Mouse (Mus musculus): Measurements from ENCODE around the gene Plk3.

The Plk3 gene

DNA sequence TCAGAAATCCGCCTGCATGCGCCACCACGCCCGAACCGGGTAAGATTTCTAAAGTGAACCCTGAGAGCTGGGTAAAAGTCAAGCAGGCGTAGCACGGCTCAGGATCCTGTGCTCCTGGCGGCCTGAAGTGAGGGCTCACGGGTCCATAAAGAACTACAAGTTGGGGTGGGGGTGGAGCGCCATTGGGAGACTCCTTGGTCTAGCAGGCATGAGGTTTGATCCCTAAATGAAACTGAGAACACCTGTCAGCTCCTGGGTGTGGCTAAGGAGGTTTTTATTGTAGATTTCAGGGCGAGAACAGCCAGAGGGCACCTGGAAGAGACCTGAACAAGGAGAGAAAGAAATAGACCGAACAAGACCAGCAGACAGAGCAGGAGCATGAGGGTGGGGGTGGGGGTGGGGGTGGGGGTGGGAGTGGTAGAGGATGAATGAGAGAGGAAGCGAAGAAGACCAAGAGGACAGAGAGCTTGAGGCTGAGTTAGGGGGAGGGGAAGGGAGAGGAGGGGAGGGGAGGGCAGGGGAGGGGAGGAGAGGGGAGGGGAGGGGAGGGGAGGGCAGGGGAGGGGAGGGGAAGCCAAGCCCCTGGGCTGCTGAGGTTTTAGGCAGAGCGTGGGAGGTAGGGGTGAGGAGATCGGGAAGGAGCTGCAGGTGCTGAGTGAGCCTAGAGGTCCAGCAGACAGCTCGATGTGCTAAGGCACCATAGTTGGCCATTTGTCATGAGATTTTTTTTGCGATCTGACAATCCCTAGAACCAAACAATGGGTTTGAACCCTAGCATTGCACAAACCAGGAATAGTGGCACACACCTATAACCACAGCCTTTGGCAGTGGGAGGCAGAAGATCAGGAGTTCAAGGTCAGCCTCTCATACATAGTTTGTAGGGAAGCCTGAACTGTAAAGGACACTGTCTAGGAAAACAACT lies 4.8 kb upstream of the Plk3 start:
- no peak for DNase-seq

DNA sequence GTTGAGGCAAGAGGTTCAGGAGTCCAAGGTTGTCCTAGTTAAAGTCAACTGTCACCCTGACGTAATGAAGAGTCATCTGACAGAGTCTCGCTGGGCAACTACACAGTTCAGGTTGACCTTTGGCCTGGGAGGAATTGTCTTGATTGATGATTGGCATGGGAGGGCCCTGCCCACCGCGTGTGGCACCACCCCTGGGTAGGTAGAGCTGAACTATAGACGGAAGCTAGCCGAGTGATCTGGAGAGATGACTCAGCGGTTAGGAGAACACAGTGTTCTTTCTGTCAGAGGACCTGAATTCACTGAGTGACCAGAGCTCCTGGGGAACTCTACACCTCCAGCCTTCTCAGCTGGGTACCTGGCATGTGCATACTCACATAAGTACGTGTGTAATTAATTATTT lies 2.3 kb upstream of the Plk3 start:
- DNase-seq = peak; percentile 91

DNA sequence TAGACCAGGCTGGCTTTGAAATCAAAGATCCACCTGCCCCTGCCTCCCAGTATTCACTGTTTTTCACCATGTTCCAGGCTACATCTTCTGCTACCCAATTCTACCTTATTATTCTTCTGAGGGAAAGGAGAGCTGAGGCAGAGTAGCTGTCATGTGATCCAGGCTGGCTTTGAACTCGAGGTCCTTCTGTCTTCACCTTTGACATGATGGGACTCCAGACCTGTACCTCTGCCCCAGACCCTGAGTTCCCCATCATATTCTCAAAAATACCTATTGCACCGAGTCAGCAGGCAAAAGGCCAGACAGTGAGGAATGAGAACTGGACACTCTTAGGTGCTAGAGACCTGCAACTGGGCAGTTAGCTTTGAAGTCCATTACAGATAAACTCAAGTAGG lies 835 bp upstream of the Plk3 start:
- no peak for DNase-seq

DNA sequence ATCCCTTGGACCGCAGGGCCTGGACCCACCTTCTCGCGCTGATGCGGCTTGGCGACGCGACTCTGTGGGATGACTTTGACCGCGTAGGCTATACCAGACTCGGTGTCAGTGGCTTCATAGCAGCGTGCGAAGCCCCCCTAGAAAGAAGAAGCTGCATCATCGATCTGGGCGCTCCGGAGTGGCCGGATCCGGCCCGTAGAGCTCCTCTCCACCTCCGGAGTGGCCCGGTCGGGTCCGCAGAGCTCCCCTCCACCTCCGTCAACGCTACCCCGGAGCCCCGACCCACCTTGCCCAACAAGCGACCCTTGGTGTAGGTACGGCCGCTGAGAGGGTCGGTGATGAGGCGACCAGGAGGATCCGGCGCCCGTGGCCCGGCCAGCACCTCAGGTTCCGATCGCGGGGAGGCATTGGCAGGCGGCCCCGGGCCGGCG lies 382 bp downstream of the Plk3 start:
- DNase-seq = no peak

DNA sequence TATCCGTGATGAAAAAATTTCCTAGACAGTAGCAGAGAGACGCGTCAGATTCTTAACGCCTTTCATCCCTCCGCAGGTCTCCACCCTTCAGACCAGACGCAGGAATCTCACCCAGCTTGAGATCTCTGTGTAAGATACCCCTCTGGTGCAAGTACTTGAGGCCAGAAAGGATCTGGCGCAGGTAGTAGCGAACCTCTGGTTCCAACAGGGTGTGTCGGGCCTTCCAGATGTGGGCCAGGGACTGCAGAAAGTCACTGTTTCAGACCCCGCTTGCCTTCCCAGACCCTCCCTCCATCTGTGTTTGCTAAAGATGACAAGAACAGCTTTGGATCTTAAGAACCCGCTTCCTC lies 994 bp downstream of the Plk3 start:
- no peak for DNase-seq

DNA sequence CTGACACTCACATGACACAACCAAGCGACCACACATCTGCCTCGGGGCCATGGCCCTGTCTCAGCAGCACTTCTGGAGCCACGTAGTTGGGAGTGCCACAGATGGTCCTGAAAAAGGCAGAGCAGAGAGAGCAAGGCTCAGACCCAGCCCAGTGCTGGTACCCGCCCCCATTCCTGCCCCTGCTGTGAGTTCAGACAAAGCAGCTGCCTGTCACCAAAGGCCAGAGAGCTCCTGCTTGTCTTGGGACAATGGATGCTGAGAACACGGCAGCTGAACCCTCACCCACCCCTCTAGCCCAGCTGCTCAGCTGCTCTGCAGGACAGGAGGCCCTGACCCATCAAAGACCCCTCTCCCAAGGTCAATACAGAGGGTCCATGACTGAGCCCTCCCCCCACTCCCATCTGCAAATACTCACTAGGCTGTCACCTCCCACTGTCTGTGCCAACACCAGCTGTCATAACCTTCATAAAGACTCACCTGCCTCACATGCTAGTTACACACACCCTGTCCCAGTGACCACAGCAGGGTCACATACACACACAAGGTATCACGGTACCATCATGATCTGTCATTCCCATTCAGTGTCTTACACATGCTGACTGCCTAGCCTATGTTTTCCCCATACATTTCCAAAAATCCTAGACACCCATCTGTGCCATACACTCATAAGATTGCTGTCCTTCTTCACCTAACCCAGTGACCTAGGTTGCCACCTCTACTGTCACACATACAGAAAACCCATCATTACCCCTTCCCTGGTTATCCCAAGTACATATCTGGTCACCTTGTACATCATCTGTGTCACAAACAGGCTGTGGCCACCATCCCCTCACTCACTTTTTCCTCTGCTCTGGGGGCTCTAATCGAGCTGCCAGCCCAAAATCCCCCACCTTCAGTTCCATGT lies 1.6 kb downstream of the Plk3 start:
- DNase-seq = no peak

DNA sequence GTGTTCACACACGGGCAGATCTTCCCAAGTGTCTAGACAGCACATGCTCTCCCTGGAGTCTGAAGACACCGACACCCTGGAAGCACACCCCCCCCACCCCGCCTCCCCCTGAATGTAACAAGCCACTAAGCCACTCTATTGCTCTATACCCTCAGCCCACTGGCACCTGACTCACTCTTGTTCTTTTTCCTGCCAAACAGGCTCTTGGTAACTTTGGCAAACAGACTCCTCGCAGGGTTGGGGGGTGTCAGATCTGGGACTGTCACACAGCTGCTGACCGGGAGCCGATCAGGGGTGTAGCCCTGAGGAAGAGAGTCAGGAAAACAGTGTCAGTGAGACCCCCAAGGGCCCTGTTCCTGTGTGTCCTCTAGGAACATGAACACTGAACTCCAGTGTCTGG lies 2.6 kb downstream of the Plk3 start:
- no peak for DNase-seq

DNA sequence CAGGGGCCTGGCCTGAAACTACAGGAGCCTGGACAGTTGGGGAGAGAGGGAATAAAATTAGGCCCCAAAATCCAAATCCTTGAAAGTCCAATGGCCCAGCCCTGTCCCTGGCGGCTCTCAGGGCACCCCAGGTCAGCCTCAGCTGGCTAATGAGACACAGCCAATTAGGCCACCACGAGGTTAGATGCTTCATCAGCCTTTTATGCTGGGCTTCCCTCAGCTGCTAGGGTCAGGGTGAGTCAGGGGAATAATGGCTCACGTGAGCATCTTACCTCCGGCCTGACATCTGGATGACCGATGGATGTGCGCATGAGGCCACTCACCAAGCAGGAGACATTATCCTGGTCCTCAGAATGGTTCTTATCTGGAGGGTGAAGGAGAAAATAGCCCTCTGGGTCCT lies 3.0 kb downstream of the Plk3 start:
- no peak for DNase-seq

DNA sequence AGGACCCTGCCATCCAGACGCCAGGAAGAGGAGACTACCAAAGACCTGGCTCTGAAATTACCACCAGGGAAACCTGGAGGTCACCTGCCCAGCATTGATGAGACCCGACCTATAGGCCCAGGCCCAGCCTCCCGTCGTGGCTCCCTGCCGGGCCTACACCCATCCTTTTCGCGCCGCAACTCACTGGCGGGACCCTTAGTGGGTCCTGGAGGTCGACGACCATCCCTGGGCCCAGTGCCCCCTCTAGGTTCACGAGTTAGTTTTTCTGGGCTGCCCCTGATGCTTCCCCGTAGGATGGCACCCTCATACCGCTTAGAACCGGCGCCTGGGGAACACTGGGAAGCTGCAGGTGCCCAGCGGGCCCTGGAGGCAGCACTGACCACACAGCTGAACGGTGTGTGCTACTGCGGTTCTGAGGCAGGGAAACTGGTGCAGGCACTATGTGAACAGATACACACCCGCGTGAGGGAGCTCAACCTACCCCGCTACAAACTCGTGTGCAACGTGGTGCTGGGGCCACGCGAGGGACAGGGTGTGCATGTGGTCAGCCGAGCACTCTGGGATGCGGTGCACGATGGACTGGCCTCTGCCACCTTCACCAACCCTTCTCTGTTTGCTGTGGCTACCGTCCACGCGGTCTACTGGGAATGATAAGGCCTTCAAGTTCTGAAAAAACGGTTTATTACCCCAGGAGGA lies 5.6 kb downstream of the Plk3 start:
- DNase-seq = no peak

DNA sequence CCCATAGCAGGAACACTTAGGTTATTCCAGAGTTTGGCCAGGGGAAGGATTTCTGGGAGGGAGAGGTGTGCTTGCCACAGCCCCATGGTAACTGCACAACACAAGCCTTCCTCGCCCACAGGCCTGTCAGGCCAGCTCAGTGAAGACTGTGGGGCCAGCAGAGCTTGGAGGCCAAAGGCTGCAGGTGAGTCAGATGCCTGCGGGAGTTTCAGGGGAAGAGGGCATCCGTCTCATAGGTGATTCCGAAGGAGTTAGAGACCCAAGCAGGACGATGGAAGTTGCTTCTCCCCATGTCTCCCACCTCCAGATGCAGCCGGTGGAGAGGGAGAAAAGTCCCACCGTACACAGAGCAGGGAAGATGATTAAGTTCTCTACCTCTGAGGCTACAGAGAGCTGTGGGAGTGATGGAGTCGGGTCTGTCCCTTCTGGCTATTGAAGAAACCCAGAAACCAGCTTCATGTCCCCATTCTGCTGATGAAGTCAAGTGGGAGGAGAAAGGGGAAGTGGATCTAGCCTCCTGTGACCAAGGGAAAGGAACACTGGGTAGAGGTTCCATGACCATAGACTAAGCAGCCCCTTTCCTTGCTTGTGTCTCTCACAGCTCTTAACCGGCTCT lies 7.0 kb downstream of the Plk3 start, which contains the start of gene Tctex1d4:
Gene Tctex1d4 (plus strand): TSS at position 120 of the 616 bp plus-strand sequence.
- no peak for DNase-seq

DNA sequence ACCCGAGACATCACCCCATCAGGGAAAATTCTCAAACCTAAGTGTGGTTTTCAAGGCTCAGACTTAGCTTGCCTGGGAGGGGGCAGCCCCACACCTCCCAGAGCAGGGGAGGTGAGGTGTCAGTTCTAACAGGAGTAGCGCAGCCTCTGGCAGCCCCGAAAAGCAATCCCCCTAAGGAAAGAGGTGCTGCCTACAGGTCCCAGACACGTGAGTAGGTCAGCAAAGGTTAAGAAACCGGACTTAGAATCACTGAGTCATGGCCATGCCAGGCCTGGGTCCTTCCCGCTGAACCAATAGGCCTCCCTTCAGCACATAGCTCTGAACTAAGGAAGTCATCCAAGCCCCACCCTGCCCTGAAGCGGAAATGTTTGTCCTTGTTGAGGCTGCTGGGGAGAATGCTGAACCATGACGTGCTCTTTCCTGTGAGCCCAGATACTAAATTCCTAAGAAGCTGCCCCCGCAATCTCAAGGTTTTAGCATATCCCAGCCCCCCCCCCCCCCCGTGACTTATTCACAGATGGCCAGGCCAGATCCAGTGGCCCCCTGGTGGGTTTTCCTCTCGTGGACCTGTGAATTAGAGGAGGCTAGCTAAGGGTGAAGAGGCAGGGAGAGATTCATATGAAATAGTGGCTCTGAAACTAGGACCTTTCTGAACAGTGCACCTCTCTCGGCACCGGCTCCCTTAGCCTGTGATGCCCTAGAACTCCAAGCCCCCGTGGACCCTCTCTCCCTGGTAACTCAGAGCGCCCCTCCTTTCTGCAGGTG lies 7.7 kb downstream of the Plk3 start:
- DNase-seq = peak; percentile 95

DNA sequence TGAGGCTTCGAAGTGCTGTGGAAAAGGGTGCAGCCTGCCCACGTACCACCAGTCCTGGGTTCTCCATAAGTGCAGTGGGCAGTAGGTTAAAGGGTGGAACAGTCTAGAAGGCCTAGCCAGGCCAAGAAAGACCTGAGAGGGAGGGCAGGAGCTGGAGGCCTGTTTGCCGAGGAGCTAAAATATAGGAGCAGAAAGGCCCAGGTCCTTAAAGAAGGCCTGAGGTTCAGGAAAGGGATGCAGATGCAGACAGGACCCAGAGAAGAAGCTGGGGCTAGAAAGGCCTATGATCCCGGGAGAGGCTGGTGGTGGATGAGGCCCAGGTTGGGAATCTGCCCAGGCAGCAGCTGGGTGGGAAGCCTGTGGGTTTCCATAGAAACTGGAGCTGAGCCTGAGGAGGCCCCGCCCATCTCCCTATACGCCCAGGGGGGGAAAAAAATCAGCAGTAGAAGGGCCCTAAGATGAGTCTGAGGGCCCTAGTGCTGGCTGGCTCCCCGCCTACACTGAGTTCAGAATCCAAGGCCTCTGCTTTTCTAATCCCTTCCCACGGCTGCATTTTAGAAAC lies 8.3 kb downstream of the Plk3 start, which contains the start of gene Btbd19:
Gene Btbd19 (minus strand): TSS at position 378 of the 562 bp plus-strand sequence.
- DNase-seq = peak; percentile 64

DNA sequence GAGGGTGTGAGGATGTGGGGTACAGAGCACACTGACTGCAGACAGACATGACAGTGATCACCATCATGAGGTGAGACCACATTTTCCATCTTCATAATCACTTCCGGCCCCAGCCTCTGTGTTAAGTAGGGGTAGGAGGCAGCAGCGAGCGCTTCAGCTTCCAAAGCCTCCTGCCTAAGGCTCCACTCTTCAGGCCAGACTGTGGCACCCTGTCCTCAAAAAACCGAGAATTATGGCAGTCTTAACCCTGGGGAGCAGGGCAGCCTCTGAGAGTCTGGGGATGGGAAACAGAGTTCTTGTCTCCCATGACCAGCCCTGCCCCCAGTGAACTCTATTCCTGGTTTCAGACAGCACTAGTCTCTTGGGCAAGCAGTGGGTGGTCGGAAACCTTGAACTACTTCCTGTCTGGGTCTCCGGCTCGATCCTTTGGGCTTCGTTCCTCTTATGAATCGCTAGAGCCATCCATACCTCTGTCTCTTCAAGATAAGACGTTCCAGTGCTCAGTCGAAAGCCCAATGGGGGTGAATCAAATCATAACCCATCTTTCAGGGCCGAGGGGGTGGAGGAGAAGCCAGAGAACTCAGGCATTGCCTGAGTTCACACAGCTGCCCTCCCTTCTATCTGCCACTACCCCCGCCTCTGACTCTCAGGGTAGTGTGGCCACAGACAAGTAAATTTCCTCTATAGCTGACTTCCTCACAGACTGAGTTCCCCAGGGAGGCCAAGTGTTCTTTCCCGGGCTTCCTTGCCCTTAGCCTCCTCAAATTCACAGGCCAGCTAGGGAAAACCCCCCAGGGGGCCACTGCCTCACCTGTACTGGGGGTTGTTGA lies 9.0 kb downstream of the Plk3 start:
- peak; percentile 83 for DNase-seq

DNA sequence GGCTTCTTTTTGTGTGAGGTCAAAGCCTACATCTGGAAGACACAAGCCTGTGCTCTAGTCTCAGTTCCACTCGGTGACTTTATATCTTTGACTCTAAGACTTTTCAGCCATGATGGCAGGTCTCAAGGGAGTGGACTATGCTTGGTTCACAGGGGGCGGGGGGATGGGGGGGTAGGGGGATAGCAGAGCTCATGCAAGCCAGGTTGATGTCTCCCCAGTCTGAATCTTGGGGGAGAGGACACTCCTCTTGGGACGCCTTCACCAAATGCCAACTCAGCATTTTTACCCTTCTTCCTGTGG lies 9.6 kb downstream of the Plk3 start:
- DNase-seq = no peak

DNA sequence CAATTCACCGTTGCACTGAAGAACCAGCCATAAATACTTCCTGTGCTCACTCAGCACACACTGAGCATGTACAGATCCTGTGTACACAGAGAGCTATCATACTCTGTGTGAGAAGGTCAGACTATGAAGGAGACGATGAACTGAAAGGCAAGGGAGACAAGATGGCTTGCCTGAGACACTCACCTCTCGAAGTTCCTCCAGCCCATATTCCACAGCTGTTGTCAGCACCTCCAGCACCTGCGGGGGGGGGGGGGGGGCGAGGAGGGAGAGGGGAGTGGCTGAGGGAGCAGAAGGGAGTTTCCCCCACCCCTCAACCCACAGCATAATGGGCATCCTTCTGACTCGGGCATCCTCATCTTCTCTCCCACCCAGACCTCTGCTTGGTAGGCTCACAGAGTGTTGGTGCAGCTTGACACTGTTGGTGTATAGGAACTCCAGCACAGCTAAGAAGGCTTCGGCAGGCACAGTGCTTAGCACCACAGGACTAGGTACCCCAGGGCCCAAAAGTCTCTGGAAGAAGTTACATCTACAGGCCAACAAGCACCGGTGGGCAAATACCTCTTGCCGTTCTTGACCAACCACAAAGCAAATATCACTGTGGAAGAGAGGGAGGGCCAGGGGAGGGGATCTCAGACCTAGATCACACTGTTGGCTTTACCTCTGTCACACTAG lies 10.1 kb downstream of the Plk3 start:
- DNase-seq = no peak

DNA sequence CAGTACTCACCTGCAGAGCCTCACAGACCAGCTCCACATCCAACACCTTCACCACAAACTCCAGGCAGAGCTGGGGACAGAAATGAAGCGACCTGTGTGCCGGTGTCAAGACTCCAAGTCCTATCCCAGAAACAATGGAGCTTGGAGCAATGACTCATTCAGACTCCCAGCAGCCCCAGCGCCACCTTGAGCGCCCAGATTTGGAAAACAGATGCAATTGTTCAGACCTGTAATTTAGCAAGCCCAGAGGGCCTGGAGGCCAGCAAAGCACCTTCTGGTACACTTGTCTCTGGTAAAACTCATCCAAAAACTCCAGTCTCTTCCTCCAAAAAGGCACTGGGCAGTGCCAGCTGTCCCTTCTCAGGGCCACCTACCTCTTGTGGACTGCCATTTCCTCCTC lies 11.6 kb downstream of the Plk3 start:
- no peak for DNase-seq

DNA sequence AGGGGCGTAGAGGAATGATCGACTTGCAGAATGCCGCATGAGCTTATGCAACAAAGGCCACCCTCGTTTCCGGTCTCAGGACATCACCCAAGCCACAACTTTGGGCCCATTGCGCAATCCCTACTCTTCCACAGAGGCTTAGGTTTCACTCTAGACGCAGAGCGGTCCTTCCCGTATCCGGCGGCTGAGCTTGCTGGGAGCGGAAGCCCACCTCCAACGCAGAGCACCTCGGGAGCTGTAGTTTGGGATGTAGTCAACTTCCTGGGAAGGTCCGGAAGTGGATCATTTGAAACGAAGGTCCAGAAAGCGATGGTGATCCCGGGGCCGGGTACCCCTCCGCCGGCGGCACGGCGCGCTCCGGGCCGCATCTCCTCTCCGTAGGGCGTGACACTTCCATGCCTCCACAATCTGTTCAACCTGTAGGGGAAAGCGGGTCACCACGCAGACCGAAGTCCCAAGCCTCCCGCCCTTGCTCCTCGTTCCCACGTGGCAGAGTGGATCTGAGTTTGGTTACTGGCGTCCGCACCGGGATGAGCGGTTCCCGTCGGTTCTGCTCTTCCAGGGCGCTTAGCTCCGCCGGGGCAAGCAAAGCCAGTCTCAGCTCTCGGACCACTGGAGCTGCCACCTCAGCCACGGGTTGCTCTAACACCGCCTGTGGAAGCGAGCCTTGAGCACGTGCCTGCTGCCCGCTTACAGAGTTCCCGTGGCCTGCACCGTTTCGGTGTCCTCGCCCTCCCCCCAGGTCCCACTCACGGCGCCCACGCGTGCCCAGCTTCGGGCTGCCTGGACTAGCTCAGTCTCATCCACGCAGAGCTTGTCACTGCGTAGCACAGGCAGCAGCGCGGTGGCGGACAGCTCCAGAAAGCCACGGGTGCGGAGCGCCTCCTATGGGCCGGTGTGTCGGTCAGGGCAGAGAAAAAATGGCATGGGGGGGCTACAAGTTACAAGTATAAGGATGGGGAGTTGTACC lies 13.0 kb downstream of the Plk3 start:
- peak; percentile 99 for DNase-seq

DNA sequence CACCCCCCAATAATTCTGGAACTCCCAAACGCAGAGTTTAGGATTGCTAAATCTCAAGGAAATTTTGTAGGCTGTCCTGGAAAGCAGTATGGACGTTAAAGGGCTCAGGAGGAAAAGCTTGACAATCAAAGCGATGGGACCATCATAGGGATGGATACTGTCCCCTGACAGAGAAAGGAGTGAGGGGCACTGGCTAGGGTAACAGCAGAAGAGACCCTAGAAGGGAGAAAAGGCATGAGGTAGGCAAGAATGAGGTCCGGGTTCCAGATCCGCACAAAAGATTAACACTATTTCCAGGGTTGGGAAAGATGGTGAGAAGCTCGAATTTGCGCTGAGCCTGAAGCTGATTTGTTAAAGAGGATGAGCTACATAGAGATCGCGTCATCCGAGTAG lies 13.7 kb downstream of the Plk3 start:
- no peak for DNase-seq

DNA sequence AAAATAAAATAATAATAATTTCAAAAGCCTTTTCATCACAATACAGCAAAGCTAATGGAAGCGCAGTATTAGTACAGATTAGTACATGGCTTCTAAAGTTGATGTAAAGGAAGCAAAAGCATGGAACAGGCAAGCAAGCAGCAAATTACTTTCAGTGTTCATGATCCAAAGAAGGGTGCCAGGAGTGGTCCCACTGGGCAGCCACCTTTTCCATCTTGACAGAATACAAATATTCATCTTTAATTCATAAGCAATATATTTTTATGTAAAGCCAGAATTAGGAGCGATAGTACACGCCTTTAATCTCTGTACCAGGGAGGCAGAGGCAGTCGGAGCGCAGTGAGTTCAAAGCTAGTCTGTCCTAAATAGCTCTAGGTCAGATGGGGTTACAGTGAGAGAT lies 14.1 kb downstream of the Plk3 start:
- DNase-seq = no peak
